Comparison of ENCODE assay signal across 10 mouse cellular contexts in genomic region chr4:134995052-134995451, GRCm38 (mm10).
DNase-seq lines count a peak whose midpoint lies in the region; ATAC-seq and TF ChIP-seq lines count a peak whose summit lies in the region.
"Had no signal": no experiment of that assay in that cellular context is flagged by ENCODE, and none has a peak within 500 bp of the region (broad histone marks: within the 10 kb centered on the region; RNA-seq: fewer than 3 reads in every experiment).

No protein-coding gene starts in this region.

- no peak overlapping the region for H3K4me3 ChIP-seq in gastrocnemius, adult 2 months
- H3K4me3 ChIP-seq in kidney, embryonic 16.5 days (ENCODE audit: low read length): no peak overlapping the region

- H3K4me1 ChIP-seq in kidney, embryonic 16.5 days (ENCODE audit: insufficient read depth, low read length): no peaks in the 10 kb centered on the region

- peaks cover 3% of the 10 kb centered on the region; the same call in 1 of the 2 replicates for H3K27me3 ChIP-seq in kidney, embryonic 16.5 days (ENCODE audit: insufficient read depth, low read length)
- H3K27me3 ChIP-seq: Patski had no signal

- 0 out of 2 replicates have a peak, but pooled peaks have one; percentile 15 for ATAC-seq in kidney, embryonic 16.5 days (ENCODE audit: low FRiP score, low TSS enrichment)
- ATAC-seq: Patski had no signal

- no peak overlapping the region for H3K9ac ChIP-seq in kidney, embryonic 16.5 days (replicated peaks; ENCODE audit: low read length)
- H3K9ac ChIP-seq: liver, embryonic 14.5 days had no signal

- peak; percentile 24 for DNase-seq in layer of hippocampus, adult 11-12 months (ENCODE audit: low spot score)
- no peak for DNase-seq in layer of hippocampus, postnatal 25 days (ENCODE audit: extremely low spot score in 1 of 2, low spot score in 1 of 2)
- DNase-seq in cerebellum, adult 11 months: peak; percentile 94
- DNase-seq in gastrocnemius, adult 2 months: peak; percentile 71
- peak; percentile 60 for DNase-seq in testis, postnatal 14 days (ENCODE audit: low spot score)
- no peak for DNase-seq in lung, postnatal 36 days
- DNase-seq in left cerebral cortex, adult 18-20 months (ENCODE audit: low spot score in 2 of 2): no peak

- intact Hi-C loops in gastrocnemius, adult 2 months (cut with DNase I): no loop called here

- 44% methylated on average over 13 of the region's 13 CpGs for WGBS in kidney, embryonic 16.5 days

- TF ChIP-seq CTCF in gastrocnemius, adult 2 months (IDR thresholded peaks at IDR 0.05): no peak

- no peak overlapping the region for H3K27ac ChIP-seq in gastrocnemius, adult 2 months
- no peak overlapping the region for H3K27ac ChIP-seq in kidney, embryonic 16.5 days (ENCODE audit: low read length)
- H3K27ac ChIP-seq: liver, embryonic 14.5 days had no signal

- no peak overlapping the region for H3K4me2 ChIP-seq in kidney, embryonic 16.5 days (replicated peaks; ENCODE audit: low read depth, low read length)

- H3K9me3 ChIP-seq in kidney, embryonic 16.5 days (ENCODE audit: low read length): no peaks in the 10 kb centered on the region

- H3K36me3 ChIP-seq in kidney, embryonic 16.5 days (ENCODE audit: insufficient read depth, low read length): no peaks in the 10 kb centered on the region

Comparison
In these comparisons a context has a peak if more than half of its experiments do, and no peak if none do; other contexts are left out.
1. DNase-seq: peak in layer of hippocampus, adult 11-12 months (single experiment), cerebellum, adult 11 months (single experiment), gastrocnemius, adult 2 months (single experiment) and testis, postnatal 14 days (single experiment); none in layer of hippocampus, postnatal 25 days (0 of 2), lung, postnatal 36 days (single experiment) and left cerebral cortex, adult 18-20 months (0 of 2).